Mouse (Mus musculus): ENCODE data around the gene Tcf12.

- TF ChIP-seq CTCF (IDR thresholded peaks at IDR 0.05; ENCODE audit: insufficient read depth, low read length) (no peak), POLR2A (IDR thresholded peaks at IDR 0.05; ENCODE audit: borderline replicate concordance, extremely low read depth, low read depth, low read length) (no peak)
Measured at GRCm38 (mm10) chr9:72053144-72053543, 58.5 kb downstream of the Tcf12 start.
